Mouse (Mus musculus): ENCODE data around the gene Phf10.
"Not testable (repeated sequence)": the region's sequence is repeated elsewhere in the genome, so short reads cannot be mapped to it uniquely, and the experiment has no call there.

Gene Phf10

DNA sequence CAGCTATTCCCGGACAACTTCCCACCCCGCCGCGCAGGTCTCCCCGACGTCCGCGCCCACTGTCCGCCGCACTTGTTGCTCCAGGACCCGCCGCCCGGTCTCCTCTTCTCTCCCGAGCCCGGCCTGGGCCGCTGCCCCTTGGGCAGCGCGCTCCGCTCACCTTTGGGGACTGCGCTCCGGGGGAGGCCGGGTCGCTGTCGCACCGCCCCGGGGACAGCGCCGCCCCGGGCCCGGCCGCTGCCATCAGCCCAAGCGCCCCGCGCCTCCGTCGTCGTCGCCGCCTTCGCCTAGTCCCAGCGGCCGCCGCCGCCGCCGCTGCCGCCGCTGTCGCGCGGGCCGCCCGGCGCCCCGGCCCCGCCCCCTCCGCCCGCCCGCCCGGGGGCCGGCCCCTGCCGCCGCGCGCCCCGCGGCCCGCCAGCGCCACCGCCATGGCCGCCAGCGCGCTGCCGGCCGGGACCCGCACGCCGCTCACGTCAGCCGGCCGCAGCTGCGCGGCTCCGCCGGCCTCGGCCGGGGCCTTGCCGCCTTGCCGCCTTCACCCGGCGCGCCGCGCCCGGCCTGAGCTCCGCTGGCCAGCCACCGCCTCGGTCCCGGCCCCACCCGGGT lies at the start of gene Phf10:
Phf10 (minus strand) TSS at position 323 of the 606 bp plus-strand sequence.
- peak; percentile 28 to 45 for DNase-seq (ENCODE audit: low spot score in 2 of 2)

DNA sequence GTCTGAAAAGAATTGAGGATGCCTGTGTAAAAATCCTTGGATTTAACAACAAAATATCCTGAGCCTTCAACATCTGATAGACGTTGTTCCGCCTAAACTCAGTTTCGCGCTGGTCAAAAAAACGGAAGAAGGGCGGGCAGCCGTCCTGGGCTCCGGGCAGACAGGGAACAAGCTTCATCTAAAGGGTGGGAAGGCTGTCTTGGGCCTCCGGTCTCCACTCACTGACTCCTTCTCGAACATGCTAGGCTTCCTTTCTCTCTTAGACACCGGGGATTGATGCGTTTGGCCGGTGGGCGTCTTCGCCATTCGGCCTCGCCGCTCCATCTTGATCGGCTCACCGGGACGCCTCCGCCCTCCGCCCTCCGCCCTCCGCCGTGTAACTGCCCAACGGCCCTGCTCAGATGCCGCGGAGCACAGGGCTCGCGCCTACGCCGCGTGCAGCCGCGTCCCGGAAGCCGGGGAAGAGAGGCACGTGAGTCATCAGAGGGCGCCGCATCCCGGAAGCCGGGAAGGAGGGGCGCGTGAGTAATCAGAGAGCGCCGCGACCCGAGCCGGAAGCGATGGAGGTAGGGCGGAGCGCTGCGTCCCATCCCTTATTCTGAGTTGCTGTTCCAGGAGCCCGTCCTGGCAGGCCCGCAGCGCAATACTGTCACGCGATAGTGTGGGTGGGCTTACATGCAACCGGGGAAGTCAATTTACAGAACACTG lies 48.8 kb upstream of the Phf10 start, which contains the start of gene Gm3435:
Gm3435 (plus strand) TSS at position 471 of the 708 bp plus-strand sequence.
- DNase-seq (ENCODE audit: low spot score in 2 of 2): not testable (repeated sequence)

DNA sequence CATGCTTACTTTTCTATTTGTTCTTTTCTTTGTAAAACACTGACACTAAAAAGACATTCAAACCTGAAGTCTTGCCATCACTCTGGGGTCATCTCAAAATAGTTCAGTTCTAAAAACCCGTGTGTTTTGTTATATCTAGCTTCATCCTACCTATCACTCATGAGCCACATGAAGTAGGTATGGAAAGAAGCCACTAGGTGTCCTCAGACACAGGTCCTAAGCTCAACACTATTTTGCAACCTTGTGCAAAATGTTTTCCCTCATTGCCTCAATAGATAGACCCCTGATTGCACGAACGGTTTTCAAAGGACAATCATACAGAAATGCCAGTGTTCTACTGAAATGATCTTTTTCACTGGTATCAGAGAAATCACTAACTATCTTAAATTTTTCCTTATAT lies 48.0 kb upstream of the Phf10 start:
- DNase-seq (ENCODE audit: low spot score in 2 of 2): not testable (repeated sequence)

DNA sequence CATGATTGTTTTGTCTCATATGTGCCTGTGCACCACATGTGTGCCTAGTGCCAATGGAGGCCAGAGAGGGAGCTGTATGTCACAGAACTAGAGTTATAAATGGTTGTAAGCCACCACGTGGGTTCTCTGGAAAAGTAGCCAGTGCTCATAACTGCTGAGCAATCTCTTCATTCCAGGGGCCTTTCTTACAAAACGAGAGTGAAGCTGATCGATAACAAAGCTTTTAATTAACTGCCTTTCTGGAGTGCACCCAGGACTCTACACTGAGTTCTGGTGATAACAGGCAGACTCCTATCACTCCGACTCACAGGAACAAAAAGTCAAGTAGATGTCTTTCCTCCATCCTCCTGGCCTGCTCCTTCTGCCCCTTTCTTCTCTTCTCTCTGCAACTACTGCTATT lies 39.0 kb upstream of the Phf10 start:
- DNase-seq (ENCODE audit: low spot score in 2 of 2): not testable (repeated sequence)

DNA sequence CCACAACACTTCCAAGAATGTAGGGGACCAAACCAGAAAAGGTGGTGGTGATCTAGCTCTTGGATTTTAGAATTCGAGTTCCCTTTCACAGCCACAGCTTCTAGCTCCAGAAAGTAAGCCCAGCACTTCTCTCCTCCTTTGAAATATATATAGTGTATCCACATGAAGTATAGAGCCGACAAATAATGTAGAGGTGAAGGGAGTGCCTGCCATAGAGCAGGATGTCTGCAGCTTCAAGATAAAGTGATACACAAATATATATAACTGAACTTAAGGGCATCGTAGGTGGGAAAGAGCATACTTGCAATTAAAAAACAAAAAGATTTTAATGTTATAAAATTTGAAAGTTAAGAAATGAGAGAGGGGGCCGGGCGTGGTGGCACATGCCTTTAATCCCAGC lies 33.1 kb upstream of the Phf10 start:
- DNase-seq (ENCODE audit: low spot score in 2 of 2): not testable (repeated sequence)

DNA sequence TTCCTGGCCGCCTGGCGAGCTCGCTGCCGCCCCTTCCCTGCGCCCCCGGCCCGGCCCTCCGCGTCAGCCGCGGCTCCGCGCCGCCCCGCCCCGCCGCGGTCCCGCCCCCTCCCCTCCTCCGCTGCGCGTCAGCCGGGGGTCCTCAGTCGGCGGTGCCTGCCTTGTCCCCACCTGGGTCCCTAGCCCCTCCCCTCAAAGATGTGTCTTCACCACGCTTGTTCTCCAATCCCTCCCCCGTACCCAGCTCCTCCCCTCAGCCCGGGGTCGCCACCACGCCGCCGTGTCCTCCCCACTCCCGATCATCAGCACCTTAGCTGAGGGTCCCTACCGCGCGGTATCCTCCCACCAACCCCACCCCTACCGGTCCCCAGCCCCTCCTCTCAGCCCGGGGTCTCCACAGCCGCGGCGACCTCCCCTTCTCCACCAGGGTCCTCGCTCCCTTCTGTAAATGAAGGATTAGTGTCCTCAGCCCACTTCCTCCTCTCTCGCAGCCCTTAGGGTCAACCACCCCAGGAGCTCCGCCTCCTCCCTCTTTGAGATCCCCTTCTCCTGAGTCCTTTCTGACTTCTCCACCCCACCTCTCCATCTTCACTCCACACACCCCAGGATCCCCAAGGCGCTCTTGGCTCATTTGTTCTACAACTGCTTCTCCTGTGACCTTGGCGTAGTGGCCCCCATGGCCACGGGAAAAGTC lies 32.2 kb upstream of the Phf10 start:
- not testable (repeated sequence) for DNase-seq (ENCODE audit: low spot score in 2 of 2)

DNA sequence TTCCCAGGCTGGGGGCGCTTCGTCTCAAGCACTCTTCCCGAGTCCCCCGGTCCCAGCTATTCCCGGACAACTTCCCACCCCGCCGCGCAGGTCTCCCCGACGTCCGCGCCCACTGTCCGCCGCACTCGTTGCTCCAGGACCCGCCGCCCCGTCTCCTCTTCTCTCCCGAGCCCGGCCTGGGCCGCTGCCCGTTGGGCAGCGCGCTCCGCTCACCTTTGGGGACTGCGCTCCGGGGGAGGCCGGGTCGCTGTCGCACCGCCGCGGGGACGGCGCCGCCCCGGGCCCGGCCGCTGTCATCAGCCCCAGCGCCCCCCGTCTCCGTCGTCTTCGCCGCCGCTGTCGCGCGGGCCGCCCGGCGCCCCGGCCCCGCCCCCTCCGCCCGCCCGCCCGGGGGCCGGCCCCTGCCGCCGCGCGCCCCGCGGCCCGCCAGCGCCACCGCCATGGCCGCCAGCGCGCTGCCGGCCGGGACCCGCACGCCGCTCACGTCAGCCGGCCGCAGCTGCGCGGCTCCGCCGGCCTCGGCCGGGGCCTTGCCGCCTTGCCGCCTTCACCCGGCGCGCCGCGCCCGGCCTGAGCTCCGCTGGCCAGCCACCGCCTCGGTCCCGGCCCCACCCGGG lies 31.6 kb upstream of the Phf10 start:
- DNase-seq (ENCODE audit: low spot score in 2 of 2): not testable (repeated sequence)

DNA sequence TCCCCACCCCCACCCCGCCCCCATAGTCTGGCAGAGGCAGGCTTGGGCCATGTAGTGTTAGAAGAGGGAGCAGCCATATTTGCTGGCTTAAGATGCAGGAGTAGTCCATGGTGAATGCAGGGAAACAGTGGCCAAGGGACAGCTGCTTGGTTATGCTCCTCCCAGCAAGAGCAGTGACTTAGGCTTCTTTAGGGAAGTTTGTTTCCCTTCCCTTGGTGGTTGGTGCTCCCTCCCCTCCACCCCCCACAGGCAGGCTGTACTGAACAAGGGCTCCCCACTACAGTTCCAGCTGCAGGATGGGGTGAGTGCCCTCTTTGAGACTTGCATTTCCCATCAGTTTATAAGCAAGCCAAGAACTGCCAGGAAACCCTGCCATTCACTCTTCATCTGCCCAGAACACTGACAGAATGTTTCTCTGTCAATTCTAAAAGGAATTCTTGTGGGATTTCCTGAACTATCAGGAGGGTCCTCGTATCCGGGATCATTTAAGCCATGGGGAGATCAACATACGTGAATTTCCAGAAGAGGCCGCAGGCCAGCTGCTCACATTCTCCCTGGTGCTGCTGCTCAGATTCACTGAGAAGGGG lies 29.1 kb upstream of the Phf10 start:
- DNase-seq (ENCODE audit: low spot score in 2 of 2): not testable (repeated sequence)

DNA sequence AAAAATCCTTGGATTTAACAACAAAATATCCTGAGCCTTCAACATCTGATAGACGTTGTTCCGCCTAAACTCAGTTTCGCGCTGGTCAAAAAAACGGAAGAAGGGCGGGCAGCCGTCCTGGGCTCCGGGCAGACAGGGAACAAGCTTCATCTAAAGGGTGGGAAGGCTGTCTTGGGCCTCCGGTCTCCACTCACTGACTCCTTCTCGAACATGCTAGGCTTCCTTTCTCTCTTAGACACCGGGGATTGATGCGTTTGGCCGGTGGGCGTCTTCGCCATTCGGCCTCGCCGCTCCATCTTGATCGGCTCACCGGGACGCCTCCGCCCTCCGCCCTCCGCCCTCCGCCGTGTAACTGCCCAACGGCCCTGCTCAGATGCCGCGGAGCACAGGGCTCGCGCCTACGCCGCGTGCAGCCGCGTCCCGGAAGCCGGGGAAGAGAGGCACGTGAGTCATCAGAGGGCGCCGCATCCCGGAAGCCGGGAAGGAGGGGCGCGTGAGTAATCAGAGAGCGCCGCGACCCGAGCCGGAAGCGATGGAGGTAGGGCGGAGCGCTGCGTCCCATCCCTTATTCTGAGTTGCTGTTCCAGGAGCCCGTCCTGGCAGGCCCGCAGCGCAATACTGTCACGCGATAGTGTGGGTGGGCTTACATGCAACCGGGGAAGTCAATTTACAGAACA lies 17.4 kb upstream of the Phf10 start, which contains the start of the genes 9030025P20Rik and Gm3417:
9030025P20Rik (plus strand) TSS at position 107 of the 677 bp plus-strand sequence.
Gm3417 (minus strand) TSS at position 429 of the 677 bp plus-strand sequence.
- DNase-seq (ENCODE audit: low spot score in 2 of 2): not testable (repeated sequence)

DNA sequence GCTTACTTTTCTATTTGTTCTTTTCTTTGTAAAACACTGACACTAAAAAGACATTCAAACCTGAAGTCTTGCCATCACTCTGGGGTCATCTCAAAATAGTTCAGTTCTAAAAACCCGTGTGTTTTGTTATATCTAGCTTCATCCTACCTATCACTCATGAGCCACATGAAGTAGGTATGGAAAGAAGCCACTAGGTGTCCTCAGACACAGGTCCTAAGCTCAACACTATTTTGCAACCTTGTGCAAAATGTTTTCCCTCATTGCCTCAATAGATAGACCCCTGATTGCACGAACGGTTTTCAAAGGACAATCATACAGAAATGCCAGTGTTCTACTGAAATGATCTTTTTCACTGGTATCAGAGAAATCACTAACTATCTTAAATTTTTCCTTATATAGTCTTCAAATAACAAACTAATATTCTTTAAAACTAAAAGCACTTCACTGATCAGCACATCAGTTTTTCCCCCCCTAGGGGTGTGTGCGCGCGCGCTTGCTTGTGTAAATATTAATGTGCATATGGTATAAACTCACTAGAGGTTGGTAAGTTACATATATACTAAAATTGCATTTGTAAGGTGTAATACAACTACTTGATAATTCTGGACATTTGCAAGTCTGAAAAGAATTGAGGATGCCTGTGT lies 16.8 kb upstream of the Phf10 start:
- DNase-seq (ENCODE audit: low spot score in 2 of 2): not testable (repeated sequence)

DNA sequence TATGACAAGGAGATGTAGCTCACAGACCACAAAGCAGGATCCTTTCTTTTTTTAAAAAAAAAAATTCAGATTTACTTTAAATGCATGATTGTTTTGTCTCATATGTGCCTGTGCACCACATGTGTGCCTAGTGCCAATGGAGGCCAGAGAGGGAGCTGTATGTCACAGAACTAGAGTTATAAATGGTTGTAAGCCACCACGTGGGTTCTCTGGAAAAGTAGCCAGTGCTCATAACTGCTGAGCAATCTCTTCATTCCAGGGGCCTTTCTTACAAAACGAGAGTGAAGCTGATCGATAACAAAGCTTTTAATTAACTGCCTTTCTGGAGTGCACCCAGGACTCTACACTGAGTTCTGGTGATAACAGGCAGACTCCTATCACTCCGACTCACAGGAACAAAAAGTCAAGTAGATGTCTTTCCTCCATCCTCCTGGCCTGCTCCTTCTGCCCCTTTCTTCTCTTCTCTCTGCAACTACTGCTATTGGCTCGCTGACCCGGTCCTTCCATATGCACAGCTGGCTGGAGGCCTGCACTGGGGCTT lies 7.4 kb upstream of the Phf10 start:
- not testable (repeated sequence) for DNase-seq (ENCODE audit: low spot score in 2 of 2)

DNA sequence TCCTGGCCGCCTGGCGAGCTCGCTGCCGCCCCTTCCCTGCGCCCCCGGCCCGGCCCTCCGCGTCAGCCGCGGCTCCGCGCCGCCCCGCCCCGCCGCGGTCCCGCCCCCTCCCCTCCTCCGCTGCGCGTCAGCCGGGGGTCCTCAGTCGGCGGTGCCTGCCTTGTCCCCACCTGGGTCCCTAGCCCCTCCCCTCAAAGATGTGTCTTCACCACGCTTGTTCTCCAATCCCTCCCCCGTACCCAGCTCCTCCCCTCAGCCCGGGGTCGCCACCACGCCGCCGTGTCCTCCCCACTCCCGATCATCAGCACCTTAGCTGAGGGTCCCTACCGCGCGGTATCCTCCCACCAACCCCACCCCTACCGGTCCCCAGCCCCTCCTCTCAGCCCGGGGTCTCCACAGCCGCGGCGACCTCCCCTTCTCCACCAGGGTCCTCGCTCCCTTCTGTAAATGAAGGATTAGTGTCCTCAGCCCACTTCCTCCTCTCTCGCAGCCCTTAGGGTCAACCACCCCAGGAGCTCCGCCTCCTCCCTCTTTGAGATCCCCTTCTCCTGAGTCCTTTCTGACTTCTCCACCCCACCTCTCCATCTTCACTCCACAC lies 583 bp upstream of the Phf10 start:
- DNase-seq (ENCODE audit: low spot score in 2 of 2): not testable (repeated sequence)

DNA sequence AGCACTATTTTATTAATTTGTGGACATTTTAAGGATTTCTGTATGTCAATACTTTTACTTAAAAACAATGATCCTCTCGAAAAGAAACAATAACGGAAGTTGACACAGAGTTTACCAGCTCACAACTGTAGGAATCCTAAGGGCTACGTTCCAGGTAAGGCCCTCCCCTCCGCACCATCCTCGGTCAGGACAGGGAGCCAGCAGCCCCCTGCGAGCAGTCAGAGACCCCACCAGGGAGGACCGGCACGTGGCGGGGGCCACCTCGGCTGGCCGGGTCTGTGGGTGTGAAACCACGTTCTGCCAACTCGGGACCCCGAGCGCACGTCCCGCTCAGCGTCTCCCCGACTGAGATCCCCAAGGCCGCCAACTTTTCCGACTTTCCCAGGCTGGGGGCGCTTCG lies 553 bp downstream of the Phf10 start:
- peak in 1 of 2 experiments; percentile 26 for DNase-seq (ENCODE audit: low spot score in 2 of 2)

DNA sequence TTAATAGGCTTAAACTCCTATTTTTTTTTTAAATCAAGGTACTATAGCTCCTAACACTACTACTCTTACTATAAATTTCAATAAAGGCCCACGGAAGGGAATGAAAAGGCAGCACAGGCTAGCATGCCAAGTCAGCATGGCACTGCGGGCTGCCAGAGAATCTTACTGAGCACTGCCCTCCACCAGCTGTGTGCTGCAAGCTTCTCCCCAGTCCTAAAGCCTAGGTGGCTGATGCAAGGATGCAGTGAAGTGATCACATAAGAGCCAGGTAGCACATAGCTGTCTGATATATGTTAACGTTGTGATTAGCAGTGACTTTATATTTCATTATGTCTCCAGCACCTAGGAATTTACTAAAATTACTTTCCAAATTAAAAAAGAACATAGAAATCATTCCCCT lies 1.1 kb downstream of the Phf10 start:
- peak in 1 of 2 experiments; percentile 14 for DNase-seq (ENCODE audit: low spot score in 2 of 2)

DNA sequence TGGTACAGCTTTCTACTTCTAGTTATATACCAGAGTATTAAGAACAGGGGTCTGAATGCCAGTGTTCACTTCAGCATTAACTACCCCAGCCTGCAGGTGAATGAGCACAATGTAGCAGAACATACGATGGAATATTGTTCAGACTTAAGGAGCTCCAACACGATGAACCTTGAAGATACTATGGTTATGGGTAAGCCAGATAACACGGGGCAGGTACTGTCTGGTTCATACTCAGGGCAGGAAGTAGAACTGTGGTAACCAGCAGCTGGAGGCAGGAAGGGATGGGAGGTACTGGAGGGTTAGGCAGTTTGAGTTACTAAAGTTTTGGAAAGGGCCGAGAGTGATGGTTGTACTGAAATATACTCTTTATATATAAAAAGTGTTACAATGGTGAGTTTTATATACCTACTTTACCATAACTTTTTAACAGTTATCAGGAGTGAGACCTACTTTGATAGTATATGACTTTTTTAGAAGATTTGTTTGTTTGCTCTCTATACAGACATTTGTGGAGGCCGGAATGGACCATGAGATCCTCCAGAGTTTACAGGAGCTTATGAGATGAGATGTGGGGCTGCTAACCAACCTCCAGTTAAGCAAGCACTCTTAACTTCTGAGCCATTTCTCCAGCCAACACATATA lies 2.3 kb downstream of the Phf10 start:
- DNase-seq (ENCODE audit: low spot score in 2 of 2): no peak

DNA sequence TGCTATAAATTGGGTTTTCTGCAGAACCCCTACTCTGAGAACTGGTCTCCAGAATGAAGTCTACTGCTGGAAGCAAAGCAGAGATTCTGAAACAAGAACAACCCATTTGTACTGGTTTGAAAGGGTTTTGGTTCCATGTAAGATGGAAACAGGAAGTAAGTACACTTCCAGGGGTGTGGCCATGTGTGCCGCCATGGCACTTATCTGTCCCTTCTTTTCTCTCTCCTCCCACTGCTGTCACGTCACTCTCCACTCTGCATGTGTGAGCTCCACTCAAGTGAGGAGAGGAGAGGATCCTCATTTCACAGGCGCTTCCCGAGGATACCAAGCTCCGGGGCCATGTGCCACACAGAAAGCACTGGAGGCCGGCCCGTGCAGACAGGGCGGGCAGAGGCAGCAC lies 7.6 kb downstream of the Phf10 start:
- no peak for DNase-seq (ENCODE audit: low spot score in 2 of 2)

DNA sequence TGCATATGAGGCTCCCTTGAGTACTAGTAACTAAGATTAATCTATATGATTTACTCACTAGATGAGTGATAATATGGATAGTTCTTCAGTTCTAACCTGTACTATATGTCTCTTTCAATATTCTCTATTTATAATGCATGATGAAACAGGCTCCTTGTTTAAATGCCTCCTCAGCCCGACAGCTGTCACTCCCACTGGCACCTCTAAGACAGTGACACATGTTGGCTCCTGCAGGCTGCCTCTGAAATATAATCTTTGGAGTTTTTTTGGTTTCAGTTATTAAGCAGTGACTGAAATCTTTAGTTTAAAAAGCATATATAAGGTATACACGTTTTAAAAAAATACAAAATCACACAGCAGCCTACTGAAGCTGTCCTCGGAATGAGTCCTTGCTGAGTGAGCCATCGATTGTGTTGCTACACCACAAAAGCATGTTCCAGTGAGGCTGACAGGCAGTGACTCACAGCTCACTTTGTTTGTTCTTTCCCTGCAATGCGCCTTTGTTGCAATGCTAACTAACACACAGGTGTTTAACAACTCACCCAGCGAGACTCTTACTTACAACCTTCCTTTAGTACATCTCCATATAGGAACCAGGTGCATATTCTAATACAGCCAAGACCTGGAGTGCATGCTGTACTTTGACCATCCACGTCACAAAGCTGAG lies 11.8 kb downstream of the Phf10 start:
- no peak for DNase-seq (ENCODE audit: low spot score in 2 of 2)

DNA sequence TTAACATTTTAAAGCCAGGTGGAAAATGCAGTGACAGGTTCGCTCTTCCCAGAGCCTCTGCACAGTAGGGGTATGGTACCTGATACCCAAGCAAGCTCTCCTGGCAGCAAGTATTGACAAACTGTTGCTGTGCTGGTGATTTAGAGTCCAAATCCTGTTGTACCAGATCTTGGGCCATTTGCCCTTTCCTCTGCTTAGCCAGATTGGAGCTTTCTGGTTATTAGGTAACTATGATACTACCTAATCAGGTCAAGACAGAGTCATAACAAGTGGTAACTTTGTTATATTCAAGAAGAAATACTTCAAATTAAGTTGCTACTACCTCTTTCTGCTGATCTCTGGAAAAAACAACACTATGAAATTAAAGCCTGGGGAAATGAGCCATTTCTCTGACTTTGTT lies 16.5 kb downstream of the Phf10 start:
- no peak for DNase-seq (ENCODE audit: low spot score in 2 of 2)

DNA sequence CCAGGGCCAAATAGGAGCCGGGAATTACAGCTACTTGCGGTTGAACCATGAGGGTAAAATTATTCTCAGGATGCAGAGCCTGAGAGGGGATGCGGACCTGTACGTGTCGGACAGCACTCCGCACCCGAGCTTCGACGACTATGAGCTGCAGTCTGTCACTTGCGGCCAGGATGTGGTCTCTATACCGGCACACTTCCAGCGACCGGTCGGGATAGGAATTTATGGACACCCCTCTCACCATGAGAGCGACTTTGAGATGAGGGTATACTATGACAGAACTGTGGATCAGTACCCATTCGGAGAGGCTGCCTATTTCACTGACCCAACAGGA lies 17.4 kb downstream of the Phf10 start:
- no peak for DNase-seq (ENCODE audit: low spot score in 2 of 2)
